Mouse (Mus musculus) embryo, embryonic 11.5 days (tissue): ENCODE data around the gene Gm42417.
A peak's percentile ranks its signal among the peaks of the same experiment; 100 is the strongest.

Source experiments
- DNase-seq: peaks from one replicate; pipeline ENCODE4 v3.0.0-alpha.2; 2012; ENCODE audit warnings: low read depth, low spot score

Gm42417 gene

DNA sequence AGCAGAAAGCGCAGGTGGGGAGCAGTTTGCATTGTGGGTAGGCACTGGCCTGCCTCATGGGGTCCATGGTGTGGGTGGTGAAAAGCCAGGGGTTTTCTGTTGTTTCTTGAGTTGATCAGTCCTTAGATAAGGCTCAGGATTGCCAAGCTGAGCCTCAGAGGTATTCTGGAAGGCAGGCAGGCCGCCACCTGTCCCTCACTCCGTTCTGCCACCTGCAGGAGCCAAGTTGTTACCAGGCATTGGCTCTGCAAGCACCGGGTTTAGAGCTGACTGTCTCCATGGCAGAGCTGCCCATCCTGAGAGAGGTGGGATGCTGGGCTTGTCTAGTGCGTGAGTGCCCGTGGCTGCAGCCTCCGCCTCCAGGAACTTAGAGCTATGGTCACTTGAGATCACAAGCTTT, 17.0 kb downstream of the Gm42417 start:
- DNase-seq: no peak

DNA sequence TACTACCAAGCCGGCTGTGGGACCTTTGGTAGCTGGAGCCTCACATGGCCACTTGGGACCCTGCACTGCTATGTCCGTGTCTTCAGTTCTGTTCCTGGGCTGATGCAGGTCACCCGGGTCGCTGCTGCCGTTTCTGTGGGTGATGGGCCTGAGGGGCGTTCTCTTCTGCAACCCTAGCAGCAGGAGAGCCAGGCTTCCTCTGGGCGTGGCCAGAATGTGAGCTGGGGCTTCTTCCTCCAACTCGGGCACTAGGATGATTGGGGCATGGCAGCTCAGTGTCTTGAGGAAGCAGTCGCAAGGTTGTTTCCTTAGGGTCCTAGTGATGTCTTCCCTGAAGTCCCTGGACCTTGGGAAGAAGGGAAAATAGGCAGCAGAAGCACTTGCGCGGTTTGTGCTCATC, 19.6 kb downstream of the Gm42417 start:
- DNase-seq: no peak

DNA sequence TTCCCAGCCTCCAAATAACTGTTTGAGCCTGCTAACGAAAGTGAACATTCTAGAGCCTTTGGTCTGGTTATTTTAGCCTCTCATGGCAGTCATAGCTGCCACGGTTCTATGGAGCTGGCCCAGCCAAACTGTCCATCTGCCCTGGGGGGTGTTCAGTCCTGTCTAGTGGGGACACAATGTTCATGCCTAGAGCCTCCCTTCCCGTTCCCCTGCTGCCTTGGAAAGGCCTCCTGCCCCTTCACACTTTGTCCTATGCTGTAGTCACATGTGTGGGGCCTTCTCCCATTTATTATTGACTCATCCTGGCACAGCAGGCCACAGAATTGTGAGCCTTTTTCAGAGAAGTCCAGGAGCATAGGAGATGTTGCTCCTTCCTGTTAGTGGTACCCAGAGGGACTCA, 21.0 kb downstream of the Gm42417 start:
- no peak for DNase-seq

DNA sequence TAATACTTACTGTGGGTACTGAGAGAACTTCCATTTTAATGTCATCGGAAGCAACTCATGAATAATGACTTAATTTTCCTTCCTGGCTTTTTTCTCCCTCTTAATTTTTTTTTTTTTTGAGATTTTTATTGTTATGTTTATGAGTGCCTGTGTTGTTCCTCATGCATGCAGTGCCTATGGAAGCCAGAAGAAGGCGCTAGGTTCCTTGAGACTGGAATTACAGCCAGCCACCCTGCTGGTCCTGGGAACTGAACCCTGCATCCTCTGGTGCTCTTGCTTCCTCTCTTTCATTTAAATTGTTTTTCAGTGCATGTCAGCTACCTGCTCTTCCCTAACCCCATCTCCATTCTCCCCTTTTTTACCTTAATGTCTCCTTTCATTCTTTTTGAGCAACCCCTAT, 25.5 kb downstream of the Gm42417 start:
- no peak for DNase-seq

DNA sequence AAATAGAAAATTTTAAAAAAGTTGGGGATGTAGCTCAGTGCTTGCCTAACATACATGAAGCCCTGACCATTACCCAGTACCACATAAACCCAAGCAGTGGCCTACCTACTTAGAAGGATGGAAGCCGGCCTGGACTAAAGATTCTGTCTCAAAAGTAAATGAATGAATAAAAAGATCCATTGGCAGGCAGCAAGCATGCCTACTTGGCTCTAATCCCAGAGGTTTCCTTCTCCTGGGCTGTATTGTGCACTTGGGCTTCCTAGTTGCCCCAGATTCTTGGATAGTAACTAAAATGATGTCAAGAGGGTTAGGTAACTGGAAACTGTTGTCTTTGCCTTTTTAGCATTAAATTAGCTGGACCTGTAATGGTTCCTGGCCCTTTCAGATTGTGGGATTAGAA, 25.9 kb downstream of the Gm42417 start:
- no peak for DNase-seq

DNA sequence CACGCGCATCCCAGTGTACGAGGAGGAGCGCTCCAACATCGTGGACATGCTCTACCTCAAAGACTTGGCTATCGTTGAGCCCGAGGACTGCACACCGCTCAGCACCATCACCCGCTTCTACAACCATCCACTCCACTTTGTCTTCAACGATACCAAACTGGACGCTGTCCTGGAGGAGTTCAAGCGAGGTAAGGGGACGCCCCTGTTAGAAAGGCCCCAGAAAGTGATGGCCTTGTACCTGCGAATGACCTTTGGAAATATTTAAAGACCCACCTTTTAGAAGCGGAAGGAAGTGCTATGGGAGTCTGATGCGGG, 26.3 kb downstream of the Gm42417 start:
- no peak for DNase-seq

DNA sequence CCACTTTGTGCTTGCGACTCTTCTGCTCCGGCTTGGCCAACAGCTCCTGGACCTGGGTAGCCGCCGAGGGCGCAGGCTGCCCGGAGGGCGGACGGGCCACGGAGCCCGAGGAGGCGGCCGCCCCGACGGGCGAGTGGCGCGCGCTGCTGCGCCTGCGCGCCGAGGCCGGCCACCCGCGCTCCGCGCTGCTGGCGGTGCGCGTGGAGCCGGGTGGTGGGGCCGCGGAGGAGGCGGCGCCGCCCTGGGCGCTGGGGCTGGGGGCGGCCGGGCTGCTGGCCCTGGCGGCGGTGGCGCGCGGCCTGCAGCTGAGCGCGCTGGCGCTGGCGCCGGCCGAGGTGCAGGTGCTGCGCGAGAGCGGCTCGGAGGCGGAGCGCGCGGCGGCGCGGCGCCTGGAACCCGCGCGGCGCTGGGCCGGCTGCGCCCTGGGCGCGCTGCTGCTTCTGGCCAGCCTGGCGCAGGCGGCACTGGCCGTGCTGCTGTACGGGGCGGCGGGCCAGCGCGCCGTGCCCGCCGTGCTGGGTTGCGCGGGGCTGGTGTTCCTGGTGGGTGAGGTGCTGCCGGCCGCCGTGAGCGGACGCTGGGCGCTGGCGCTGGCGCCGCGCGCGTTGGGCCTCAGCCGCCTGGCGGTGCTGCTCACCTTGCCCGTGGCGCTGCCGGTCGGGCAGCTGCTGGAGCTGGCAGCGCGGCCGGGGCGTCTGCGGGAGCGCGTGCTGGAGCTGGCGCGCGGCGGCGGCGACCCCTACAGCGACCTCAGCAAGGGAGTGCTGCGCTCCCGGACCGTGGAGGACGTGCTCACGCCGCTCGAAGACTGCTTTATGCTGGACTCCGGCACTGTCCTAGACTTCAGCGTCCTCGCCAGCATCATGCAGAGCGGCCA, 26.9 kb downstream of the Gm42417 start:
- no peak for DNase-seq

DNA sequence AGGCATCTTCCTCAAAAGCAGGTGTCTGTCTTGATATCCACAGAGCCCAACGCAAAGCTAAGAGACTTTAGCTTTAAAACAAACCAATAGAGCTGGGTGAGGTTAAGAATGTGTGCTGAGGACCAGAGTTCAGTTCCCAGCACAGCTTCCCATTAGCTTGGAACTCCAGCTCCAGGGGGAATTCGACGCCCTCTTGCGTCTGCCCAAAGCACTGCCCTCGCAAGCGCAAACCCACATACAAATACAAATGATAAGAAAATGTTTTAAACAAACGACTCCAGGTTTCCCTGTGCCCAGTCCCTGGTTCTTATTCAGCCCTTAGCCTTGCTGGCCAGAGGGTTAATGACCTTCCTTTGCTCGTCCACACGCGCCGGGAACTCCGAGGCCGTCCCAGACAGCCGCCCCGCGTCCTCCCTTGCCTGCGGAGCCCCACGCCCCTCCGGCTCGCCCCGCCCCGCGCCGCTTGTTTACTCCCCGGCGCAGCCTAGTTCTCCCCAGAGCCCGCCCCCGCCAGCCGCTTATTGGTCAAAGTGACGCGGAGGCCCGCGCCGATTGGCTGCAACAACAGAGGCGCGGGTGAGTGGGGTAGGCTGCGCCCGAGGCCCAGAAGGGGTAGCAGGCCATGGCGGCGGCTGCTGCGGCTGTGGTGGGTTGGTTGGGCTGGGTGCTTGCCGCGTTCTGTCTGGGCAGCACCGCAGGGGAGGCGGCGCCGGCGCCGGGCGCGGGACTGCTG, 27.8 kb downstream of the Gm42417 start, which contains the start of gene Cnnm3:
Gene Cnnm3 (plus strand): TSS at position 579 of the 733 bp plus-strand sequence.
- peak; percentile 96 for DNase-seq

DNA sequence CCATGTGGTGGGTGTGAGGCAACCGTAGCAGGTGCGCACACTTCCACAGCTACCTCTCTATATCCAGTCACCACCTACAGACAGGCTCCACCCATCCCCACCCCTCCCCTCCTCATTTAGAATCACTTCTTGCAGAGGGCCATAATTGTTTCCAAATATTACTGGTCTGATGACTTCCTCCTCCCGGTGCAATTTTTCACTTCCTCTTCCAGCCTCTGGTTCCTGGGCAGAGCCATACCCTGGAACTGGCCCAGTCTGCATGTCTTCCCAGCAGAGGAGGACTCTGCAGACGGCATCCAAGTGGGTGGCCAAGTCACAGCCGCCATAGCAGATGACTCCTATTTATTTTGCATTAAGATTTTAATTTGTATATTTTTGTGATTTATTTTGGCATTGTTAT, 31.0 kb downstream of the Gm42417 start:
- DNase-seq: no peak

DNA sequence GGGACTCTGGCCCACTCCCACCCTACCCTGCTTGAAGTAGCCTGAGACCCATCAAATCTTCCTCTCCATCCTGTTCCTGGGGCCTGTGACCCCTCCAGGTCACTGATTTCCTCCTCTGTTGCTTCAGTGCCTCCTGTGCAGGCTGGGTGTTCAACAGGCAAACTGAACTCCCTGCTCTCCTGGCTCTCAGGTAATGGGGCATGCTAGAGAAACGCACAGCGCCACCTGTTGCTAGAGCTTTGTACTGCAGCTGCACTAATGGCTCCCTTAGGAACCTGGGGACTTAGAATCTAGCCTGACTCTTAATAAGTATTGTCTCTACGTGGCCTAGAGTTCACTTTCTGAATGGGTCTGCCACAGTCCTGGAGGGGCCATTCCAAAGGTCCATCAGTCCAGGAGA, 38.0 kb downstream of the Gm42417 start:
- DNase-seq: peak; percentile 56

DNA sequence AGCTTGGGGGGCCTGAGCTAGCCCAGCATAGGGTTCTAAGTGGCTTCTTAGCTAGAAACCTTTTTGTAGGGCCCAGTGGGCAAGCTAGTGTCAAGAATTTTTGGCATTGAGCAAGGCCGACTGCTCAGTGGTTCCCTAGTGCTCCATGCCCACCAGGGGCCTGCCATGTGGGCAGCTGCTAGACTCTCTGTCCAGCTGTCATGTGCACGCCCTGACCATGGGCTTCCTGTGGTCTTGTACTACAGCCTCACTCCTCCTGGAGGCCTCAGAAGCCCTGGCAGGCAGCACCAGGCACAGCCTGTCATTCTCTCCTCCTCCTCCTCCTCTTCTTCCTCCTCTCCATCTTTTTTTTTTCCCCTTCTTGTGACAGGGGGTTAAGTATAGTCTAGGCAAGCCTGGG, 41.9 kb downstream of the Gm42417 start:
- DNase-seq: no peak

DNA sequence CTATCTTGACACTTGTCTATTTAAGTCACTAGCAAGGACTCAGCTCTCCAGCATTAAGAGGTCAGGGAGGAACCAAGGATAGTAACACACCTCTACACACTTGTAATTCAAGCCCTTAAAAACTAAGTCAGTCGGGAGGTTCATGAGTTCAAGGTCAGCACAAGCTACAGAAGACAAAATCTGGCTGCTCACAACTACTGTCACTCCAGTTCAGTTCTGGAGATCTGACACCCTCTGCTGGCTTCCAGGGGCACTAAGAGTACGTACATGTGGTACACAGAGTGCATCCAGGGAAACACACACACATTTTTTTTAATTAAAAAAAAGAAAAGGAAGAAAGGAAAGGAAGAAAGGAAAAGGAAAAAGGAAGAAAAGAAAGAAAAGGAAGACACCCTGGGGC, 42.5 kb downstream of the Gm42417 start:
- no peak for DNase-seq

DNA sequence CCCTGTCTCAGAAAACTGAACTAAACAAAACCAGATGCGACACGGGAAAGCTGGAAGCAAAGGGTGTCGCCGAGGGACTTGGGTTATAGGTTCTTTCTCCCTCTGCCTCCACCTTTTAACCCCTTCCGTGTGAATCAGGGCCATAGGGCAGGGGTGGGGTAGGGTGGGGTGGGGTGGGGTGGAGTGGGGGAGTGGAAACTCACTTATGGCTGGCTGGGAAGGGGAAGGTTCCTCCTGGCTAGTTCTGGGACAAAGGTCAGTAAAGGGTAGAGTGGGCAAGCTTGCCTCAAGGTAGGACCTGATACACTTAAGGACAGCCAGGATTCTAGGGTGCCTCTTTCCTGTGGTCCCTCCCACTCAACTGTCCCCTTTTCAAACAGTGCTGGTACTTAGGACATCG, 45.9 kb downstream of the Gm42417 start:
- DNase-seq: no peak

DNA sequence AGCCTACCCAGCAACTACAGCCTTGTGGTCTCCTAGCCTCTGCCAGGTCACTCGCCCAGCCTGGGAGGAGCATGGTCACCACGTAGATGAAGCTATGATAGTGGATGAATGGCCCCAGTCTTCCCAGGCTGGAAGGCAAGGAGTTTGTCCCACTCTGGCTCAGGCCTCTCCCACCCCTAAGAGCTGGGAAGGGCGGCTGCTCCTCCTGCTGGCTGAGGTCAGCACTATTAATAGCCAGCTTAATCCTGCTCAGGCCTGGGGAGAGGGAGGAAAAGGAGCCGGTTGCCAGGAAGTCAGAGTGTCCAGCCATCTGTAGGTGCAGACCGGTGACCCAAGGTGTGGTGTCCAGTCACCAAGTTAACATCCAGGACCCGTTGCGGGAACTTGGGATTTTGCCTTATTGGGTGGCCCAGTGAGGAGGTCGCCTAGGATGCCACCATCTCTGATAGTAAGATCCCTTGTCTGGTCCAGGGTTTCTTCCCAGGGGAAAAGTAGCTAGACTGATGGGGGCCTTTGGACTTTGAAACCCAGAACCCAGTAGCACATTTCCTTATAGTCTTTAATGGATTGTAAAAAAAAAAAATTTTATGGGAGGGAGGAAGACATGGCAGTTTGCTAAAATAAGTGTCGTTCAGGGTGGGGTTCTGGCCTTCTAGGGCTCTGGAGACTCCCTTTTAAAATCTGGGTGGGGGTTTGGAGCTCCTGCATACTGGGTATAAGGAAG, 46.7 kb downstream of the Gm42417 start:
- no peak for DNase-seq

DNA sequence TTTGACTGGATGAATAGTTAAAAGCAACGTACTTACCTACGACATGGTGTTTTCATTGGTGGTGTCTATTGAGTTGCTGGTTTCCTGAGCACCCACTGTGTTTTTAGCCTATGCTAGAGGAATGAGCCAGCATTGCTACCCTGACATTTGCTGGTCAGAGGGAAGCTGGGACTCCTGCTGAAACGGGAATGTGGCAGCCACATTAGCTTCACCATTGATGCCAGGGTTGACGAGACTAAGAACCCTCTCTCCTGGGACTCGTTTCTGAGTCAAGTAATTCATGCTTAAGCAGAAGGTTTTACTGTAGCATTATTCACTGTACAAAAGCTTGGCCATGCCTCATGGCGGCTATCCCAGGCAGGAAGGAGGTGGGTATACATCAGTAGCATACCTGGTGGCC, 49.6 kb downstream of the Gm42417 start:
- no peak for DNase-seq

DNA sequence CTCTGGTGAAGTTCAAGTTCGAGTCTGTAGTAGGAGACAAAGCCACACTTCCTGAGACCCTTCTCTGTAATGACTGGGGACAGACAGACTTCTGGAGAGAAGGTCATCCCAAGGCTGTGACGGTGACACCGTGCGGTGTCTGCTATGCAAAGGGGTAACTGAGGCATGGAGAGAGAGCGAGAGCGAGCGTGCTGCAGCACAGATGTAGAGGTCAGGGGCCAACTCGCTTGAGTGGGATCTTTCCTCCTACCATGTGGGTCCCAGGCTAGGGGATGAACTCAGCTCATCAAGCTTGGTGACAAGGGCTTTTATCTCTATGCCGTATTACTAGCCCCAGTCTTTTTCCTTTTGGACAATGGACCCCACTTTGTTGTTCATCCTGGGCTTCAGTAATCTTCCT, 52.1 kb downstream of the Gm42417 start:
- no peak for DNase-seq

DNA sequence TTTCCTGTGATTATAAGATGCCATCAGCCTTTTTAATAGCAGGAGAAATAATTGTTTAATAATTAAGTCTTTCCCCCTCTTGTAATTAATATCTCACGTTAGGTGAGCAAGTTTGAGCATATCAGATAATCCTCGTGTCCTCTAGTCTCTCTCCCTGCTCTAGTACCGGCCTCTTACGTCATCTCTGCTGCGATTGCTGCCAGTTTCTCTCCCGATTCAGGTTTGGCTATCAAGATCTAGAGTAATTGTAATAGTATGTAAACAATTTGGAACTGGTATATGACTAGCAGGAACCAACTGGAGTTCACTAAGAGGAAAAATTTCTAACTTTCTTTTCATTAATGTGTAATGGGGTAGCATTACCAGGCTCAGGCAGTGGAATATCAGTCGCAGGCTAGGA, 54.1 kb downstream of the Gm42417 start:
- no peak for DNase-seq

DNA sequence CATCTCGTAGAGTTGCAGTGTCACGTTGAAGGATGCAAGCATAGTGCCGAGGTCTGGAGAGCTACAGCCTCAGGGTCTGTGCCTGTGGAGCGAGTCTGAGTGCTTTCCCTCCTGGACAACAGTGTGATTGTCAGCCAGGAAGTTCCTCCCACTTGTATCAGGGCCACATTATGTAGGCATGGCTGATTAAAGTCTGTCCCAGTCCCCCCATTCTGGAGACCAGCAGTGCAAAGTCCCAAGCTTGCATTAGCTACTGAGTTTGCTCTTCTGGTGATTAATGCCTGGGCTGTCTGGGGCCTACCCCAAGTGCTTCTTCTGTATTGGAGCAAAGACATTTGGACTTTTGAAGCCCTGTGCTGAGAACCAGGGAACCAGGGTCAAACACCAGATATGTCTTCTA, 55.4 kb downstream of the Gm42417 start:
- DNase-seq: no peak
